Mouse (Mus musculus) olfactory bulb, adult 2 months (tissue): ENCODE data around the gene Tmem169.

ENCODE experiments used
- CTCF ChIP-seq: fragments of 200-500 bp; IDR thresholded peaks from 2 replicates; pipeline ENCODE4 v1.5.1; 2012; ENCODE audit warnings: low read depth, mild to moderate bottlenecking, low read length, moderate library complexity; ENCODE audit not compliant: insufficient read depth
- POLR2A ChIP-seq: fragments of 200-500 bp; IDR thresholded peaks from 2 replicates; pipeline ENCODE4 v1.6.1; 2012; ENCODE audit warnings: mild to moderate bottlenecking, low read depth, low read length, moderate library complexity; ENCODE audit not compliant: insufficient read depth

DNA sequence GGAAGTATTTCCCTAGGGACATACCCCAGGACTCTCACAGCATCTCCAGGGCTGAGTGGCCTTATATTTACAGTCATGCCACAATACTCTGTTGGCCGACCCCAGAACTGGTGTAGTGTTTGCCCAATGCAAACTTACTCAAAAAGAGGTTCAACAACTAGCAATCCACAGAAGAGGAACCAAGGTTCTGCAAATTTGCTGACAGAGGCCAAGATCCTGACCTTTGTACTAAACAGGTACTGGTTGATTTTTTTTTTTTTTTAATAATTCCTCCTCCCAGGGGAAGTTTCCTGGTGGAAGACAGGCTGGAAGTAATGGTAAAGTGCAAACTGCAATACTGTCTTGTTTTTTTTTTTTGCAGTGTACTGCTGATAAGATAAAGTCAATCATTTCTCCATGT is 1.6 kb upstream of the Tmem169 start:
- TF ChIP-seq POLR2A (no peak), CTCF (no peak)
